Mouse (Mus musculus): Measurements from ENCODE around the gene Wdsub1. TPM values are rescaled to one million over a fixed set of nuclear protein-coding genes. Genes with fewer than 3 reads are reported as not detected.

Gene Wdsub1
- polyA plus RNA-seq (2017; shearing (Covaris generic)): 13.2 TPM

GRCm38 (mm10) chr2:59881831-59882741 lies at the start of gene Wdsub1:
Gene Wdsub1 (minus strand): TSS chr2:59882591.

All from CD4-positive, CD25-positive, alpha-beta regulatory T cell (primary cell).